Mouse (Mus musculus): ENCODE results near the gene Fam32a.

The Fam32a gene

GRCm38 (mm10) chr8:72240403-72240763 is 20.9 kb downstream of the Fam32a start:
- no peak for DNase-seq (ENCODE audit: low spot score in 2 of 2)

DNA sequence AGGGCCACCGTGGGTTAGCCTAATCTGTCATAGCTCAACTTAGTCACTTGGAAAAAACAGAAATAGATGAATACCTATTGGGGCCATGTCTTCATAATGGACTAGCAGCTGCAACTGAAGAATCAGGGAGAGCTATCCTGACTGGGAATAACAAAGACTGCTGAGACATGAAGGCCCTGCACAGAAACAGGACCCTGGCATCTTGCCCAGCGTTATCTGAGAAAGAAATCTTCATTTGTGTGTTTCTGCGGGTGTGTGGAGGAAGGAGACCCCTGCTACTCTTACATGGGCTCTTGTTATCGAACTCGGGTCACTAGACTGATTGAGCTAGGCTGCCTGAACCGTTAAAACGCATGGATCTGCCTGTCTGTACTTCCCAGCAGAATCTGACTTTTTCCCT is 21.4 kb downstream of the Fam32a start:
- no peak for DNase-seq (ENCODE audit: low spot score in 2 of 2)

DNA sequence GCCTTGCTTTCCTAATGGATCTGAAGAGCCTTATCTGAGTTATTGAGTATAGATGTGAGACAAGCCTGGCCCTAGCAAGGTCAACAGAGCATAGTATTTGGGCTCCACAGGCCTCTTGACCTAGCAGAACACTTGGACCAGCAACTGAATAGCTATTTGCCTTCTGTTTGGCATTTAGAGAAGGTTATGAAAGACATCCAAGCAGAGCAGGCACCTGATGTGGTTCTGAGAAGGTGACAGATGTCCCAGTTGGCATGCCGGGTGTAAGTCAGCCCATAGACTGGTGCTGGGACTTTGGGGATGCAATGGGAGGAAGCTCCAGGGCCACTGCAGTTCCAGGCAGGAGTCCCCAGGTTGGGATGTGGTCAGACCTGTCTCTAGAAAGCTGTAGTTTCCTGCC is 22.7 kb downstream of the Fam32a start:
- DNase-seq (ENCODE audit: low spot score in 2 of 2), result no peak

DNA sequence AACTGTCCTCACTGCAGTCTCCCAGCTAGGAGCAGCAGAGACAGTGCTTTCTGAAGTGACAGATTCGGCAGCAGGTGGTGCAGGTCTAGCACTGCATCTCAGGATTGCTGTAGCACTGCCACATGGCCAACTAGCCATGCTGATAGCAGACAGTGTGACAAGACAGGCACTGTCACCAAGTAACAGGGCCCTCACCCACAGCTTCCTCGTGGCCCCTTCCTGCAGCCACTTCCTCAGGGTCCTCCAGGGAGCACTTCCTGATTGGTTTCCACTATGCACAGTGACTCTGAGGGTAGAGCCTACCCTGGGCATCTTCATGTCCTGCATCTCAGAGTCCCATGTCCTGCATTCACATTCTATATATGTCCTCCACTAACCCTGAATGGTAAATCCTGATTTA is 25.1 kb downstream of the Fam32a start:
- DNase-seq (ENCODE audit: low spot score in 2 of 2), result no peak

GRCm38 (mm10) chr8:72257171-72257901 is 37.8 kb downstream of the Fam32a start:
- DNase-seq (ENCODE audit: low spot score in 2 of 2), result no peak

- no peak for DNase-seq (ENCODE audit: low spot score in 2 of 2)
Observed at GRCm38 (mm10) chr8:72257902-72258238, 38.3 kb downstream of the Fam32a start.

DNA sequence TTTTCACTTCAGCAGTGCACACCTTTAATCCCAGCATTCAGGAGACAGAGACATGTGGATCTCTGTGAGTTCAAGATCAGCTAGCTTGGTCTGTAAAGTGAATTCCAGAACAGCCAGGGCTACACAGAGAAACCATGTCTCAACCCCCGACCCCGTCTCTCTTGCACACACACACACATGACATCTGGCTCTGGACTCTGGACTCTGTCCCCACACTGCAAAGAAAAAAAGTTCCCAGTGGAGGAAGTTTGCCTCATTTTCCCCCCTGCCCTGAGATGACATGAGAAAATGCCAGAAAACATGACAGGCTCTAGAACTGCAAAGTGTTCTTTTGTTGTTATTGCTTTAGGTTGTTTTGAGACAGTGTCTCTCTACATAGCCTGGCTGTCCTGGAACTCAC is 40.3 kb downstream of the Fam32a start:
- DNase-seq (ENCODE audit: low spot score in 2 of 2), result no peak

- DNase-seq (ENCODE audit: low spot score in 2 of 2), result no peak
Observed at GRCm38 (mm10) chr8:72260585-72260984, 41.1 kb downstream of the Fam32a start.

DNA sequence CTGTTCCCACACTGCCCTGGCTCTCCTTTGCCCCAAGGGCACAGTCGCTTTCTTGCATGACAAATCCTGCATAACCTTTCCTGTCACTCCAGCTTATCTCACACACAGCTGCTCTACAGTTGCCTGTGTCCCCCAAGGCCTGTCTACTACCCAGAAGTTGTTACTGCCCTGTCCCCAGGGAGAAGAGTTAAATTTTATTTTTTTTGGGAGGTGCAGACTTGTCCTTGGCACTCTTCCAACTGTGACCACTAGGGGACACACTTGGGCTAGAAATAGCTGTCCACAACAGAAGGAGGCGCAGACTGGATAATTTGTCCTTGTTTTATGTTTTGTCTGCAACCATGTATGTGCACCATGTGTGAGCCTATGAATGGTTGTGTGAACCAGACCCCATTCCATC is 41.5 kb downstream of the Fam32a start:
- no peak for DNase-seq (ENCODE audit: low spot score in 2 of 2)

- no peak for DNase-seq (ENCODE audit: low spot score in 2 of 2)
Observed at GRCm38 (mm10) chr8:72261431-72261830, 41.9 kb downstream of the Fam32a start.

GRCm38 (mm10) chr8:72261872-72262271 is 42.3 kb downstream of the Fam32a start:
- no peak for DNase-seq (ENCODE audit: low spot score in 2 of 2)

GRCm38 (mm10) chr8:72262756-72263155 is 43.2 kb downstream of the Fam32a start:
- no peak for DNase-seq (ENCODE audit: low spot score in 2 of 2)

- DNase-seq (ENCODE audit: low spot score in 2 of 2), result no peak
Observed at GRCm38 (mm10) chr8:72263451-72263850, 43.9 kb downstream of the Fam32a start.

DNA sequence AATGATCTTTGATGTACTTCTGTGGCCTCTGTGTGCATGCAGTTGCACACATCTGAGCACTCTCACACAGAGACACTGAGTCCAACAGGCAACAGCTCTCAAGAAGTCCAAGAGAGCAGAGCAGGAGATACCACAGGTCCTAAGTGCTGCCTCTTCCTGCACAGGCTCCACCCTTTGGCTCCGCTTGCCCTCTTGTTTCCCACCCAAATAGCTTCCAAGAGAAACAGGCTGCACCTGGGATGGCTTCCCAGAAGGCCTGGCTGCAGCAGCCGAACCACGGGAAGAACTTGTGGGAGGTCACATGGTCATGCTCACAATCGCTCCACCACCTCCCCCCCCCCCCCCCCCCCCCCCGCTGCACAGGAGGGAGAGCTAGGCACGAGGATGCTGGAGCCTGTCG is 45.8 kb downstream of the Fam32a start:
- no peak for DNase-seq (ENCODE audit: low spot score in 2 of 2)

DNA sequence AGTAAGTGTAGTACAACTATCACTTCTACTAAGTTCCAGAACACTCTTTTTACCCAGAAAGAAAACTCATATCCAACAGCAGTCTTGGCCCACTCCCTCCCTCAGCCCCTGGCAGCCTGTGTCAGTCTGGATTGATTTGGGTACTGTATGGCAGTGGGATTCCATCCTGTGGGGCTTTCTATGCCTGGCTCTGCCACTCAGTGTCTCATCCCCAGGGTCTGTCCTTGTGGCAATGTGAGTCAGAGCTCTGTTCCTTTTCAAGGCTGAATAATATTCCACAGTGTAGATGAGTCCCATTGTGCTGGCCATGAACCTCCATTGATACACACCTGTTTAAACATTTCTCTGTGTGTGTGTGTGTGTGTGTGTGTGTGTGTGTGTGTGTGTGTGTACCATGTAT is 47.1 kb downstream of the Fam32a start:
- no peak for DNase-seq (ENCODE audit: low spot score in 2 of 2)

DNA sequence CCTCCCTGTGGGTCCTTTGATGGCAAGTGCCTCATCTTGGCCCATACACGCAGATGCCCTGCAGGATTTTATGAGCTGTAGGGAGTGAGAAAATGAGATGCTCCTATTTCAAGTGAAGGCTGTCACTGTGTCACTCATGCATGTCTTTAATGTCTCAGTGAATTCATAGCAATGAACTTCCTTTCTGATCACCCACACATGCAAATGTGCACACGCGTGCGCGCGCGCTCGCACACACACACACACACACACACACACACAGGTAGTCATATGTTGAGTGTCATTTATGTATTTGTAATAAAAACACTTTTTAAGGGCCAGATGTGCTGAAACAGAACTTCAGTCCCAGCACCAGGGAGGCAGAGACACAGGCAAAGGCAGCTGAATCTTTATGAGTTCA is 47.6 kb downstream of the Fam32a start:
- no peak for DNase-seq (ENCODE audit: low spot score in 2 of 2)

DNA sequence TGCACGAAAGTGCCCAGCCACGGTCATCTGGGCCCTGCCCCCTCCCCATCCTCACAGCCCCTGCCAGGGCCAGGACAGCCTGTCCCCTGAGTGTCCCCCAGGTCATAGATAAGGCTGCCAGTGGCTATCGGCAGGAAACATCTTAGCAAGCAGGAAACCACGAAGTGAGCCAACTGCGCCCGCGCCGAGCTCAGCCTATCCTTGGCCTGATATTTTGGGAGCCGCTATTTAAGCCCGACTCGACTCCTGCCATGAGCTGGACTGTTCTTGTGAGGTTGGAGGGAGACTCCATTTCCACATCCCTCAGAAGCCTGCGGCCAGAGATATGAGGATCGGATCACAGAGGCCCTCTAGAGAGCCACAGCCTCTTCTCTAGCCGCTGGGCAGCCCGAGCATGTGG is 48.8 kb downstream of the Fam32a start:
- DNase-seq (ENCODE audit: low spot score in 2 of 2), result peak in 1 of 2 experiments; percentile 39

- DNase-seq (ENCODE audit: low spot score in 2 of 2), result no peak
Observed at GRCm38 (mm10) chr8:72270606-72271005, 51.1 kb downstream of the Fam32a start.

DNA sequence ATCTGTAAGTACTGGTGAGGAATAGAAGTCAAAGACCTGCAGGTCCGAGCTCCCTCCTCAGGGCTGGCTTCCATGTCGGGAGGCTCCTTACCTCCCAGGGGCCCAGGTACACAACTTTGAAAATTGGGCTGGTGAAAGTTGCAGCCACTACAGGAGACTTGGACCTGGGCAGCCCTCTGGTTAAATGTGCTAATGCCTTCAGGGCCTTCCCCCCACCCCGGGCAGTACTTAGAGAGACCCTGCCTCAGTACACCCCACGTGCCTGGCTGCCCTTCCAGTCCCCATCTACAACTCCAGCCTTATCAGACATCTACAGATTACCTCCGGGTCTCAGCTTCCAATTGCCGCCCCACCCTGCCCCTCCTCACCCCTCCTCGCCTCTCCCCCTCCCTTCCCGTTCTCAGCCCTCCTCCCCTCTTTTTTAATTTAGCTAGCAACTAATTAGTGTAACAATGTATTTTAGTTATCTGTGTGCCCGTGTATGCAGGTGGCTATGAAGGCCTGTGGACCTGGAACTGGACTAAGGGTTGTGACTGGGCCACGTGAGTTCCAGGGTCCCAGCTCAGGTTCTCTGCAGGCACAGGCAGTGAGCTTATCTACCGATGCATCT is 51.6 kb downstream of the Fam32a start:
- DNase-seq (ENCODE audit: low spot score in 2 of 2), result no peak

- no peak for DNase-seq (ENCODE audit: low spot score in 2 of 2)
Observed at GRCm38 (mm10) chr8:72271691-72272090, 52.2 kb downstream of the Fam32a start.

DNA sequence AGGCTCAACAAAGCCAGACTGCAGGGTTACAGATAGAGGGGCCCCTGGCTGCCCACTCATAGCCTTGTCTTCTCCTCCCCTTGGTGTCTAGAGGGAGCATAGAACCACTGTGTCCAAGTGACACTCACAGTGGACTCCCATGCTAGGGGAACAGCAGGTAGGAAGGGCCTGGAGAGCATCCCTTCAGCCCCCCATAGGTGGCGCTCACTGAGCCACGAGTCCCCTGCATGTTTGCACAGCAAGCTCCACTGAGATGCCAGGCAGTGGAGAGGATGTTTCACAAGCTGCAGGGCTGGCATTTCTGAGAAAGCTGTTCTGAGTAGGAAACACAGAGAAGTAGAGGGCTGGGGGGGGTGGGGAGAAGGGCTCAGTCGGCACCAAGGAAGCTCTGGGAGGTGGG is 52.8 kb downstream of the Fam32a start:
- peak; percentile 32 to 34 for DNase-seq (ENCODE audit: low spot score in 2 of 2)

DNA sequence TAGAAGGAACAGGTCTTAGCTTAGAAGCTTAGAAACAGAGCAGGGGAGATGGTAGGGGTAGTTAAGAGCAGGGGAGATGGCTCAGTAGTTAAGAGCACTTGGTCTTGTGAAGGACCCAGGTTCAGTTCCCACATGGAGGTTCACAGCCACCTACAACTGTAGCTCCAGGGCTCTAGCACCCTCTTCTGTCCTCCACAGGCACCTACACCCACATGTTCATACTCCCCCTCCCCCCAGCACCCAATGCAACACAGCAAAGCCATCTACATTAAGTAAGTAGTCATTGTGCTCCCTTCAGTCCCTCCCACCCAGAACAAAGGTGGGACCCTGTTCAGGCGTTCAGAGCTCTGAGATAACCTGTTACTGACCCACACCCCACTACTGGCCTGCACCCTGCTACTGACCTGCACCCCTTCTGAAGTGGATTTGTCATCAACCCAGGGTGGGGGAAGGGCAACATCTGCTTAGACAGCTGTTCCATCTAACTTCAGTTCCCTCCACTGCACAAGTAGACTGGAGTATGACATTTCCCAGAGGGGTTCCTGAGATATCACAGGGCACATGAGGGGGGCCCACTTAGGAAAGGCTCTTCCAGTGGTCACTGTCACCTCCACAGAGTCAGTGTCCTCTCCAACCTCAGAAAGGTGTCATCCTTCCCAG is 53.7 kb downstream of the Fam32a start:
- DNase-seq (ENCODE audit: low spot score in 2 of 2), result no peak

DNA sequence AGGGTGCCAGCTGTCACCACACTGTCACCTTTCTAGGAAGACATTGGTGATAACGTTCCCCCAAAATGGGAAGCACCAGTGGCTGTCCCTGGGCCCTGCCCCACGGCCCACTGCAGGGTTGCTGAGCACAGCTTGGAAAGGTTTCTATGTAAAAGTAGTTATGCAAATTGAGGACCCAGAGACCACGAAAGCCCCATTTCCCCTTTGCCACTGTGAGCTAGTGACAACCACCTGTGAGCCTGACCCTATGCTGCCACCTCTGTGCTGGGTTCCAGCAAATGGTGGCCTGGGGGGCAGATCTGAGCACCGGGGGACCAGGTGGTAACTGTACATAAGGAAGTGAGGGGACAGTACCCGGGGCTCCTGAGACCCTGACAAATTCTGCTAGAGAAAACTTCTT is 54.3 kb downstream of the Fam32a start:
- no peak for DNase-seq (ENCODE audit: low spot score in 2 of 2)
